Mouse (Mus musculus) CD4-positive helper T cell, adult 2 months (primary cell): Measurements from ENCODE around the gene Hsd17b14.

ENCODE experiments used
- DNase-seq: peaks from one replicate; pipeline ENCODE4 v3.0.0-alpha.2; 2012; ENCODE audit warnings: low read depth, missing footprints, low spot score

Hsd17b14 gene

GRCm38 (mm10) chr7:45527169-45527568 is 27.5 kb upstream of the Hsd17b14 start:
- DNase-seq = peak; percentile 64

DNA sequence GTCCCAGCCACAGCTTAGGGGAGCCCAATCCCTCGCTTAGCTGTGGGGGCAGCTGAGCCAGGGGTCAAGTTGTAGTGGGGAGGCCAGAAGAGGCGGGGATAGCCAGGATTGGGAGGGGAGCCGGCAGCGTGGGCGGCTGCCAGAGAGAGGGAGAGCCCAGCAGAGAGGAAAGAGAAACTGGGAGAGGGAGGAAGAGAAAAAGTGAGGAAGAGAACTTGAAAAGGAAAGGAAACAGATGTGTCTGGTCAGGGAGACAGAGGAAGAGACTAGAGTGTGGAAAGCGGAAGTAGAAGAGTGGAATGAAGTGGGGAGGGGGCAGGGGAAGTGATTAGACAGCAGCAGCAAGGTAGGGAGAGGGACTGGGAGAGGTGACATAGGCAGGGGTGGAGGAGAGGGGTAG is 25.2 kb upstream of the Hsd17b14 start:
- DNase-seq = peak; percentile 19

GRCm38 (mm10) chr7:45530643-45531042 is 24.1 kb upstream of the Hsd17b14 start:
- no peak for DNase-seq

DNA sequence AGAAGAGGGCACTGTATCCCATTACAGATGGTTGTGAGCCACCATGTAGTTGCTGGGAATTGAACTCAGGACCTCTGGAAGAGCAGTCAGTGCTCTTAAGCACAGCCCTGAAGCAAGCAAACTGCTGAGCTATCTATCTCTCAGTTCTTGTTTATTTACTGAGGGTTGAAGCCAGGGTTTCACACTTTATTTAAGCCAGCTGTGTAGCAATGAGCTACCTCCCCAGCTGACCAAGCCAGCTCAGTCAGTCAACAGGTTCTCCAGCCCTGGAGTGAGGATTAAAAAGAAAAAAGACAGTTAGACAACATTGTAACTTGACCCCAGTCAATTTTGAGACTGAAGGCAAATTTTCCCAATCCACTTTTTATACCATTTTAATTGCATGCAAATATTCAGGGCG is 19.0 kb upstream of the Hsd17b14 start:
- no peak for DNase-seq

DNA sequence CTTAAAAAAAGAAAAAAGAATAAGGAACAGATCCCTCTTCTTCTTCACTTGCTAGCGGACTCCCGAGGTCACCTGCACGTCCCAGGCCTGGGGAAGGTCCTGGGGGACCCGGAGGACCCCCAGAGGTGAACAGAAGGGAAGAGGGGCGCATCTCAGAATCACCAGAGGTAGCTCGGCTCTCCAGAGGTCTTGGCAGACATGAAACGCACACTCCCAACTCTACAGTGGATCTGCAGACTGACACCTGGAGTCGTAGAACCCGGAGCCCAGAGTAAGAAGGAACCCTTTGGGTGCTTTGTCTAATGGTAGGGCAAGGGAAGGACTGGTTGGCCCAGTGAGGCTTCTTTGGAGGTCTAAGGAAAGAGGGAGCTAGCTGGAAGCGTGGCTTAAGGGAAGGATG is 17.1 kb upstream of the Hsd17b14 start:
- DNase-seq = no peak

DNA sequence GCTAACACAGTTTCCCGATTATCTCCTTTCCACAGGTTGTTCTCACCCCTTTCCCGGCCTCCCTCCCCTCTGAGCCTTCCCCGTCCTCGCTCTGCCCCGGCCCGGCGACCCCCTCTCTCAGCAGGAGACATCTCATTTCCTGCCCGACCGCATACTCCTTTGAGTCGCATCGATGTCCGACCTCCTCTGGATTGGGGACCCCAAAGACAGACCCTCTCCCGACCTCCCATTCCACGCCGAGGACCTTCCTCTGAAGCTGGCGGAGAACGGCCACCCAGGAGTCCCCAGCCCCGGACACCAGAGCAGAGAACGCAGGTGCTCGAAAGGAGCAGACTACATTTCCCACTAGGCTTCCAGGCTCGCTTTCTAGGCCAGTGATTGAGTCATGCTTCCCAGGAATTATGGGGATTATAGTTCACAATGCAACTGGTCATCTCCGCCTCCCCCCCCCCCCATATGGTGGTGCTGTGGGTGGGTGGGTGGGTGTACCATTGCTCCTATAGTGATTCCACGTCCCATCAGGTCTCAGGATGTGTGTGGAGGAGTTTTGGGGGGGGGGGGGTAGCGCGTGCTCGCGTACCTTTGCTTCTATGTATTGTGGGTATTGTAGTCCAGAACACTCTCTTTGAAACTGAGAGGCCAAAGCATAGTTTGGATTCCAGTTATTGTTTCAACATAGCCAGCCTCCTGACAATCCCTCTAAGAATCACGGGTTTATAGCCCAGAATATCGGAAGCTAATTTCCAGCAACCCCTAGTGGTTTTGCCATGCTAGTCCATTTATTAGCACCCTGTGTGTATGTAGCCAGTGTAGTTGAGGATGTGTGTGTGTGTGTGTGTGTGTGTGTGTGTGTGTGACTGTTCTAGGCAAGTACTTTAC is 16.3 kb upstream of the Hsd17b14 start:
- DNase-seq = no peak

DNA sequence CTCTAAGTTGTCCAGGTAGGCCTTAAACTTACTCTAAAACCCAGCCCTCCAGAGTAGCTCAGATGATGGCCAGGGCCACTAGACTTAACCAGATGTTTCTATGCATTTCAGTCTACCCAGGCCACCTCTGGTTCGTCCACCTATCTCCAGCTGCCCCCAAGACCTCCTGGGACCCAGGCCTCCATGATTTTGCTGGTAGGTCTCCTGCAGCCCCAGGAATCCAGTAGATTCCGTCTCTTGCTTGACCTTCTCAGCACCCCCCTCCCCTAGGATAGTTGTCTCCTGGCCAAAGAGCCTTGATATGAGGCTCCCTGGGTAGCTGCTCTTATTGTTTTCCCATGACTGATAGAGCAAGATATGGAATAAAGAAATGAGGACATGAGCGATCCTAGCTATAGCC is 15.6 kb upstream of the Hsd17b14 start:
- DNase-seq = no peak

DNA sequence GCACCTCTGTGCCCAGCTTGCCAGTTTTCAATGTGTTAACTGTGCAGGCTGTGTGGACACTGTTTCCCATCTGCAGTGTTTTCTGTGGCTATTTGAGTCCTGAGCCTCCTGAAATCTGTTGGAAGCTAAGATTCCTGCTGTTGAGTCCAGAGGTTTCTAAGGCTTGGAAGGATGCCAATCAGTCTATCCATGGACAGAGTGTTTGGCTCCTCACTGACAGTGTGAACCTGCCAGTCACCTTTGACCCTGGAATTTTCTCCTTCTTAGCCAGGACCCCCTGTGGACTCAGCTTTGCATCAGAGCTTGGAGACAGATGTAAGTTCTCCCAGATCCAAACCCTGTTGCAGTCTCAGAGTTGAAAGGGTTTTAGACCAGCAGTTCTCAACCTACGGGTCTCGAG is 14.5 kb upstream of the Hsd17b14 start:
- DNase-seq = no peak

GRCm38 (mm10) chr7:45544525-45544924 is 10.2 kb upstream of the Hsd17b14 start:
- DNase-seq = no peak

DNA sequence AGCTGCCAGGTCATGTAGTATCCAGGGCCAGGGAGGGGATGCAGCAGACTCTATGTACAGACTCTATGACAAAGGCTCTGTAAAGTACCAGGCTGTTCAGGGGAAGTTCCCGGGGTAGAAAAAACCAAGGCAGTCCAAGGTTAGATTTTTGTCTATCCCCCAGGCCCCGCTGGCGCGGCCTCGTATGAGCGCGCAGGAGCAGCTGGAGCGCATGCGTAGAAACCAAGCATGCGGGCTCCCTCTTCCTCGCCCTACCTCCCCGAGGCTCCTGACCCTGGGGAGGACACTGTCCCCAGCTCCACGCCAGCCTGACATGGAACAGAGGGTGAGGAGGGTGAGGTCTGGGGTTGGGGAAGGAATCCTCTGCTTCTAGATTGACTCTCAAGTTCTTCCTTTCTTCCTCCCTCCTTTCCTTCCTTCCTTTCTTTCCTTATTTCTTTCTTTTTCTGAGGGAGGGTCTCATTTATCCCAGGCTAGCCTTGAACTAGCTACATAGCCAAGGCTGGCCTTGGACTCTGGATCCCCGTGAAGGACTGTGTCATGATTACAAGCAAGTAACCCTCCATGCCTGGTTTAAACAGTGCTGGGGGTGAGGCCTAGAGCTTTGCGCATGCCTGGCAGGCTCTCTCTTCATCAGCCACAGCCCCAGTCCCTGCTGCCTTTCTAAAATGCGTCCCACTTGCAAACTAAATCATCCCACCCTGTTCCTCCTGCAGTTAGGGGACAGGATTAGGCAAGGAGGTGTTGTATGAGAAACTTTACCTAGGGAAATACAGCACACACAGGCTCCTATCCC is 4.9 kb upstream of the Hsd17b14 start:
- DNase-seq = no peak

GRCm38 (mm10) chr7:45550821-45551511 is 3.7 kb upstream of the Hsd17b14 start:
- DNase-seq = no peak

- no peak for DNase-seq
These were observed 3.2 kb upstream of the Hsd17b14 start for GRCm38 (mm10) chr7:45551512-45551883.

DNA sequence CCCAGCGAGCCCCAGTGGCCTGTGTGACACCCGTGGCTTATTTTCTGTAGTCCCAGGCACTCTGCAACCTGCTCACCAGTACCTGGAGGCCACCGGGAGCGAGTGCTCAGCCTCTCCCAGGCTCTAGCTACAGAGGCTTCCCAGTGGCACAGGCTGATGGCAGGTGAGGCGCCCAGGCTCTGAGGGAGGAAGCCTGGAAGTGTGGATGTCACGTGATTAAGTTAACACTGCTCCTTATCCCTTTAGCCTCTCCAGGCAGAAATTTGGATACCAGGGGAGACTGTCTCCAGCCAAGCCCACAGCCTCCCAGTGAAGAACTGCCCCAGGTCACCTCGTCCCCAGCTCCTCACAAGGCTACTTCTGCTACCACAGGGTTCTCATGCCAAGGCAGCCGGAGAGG is 1.2 kb upstream of the Hsd17b14 start:
- no peak for DNase-seq

- DNase-seq = no peak
These were observed 703 bp upstream of the Hsd17b14 start for GRCm38 (mm10) chr7:45553990-45554389.

GRCm38 (mm10) chr7:45555787-45556186 is 1.1 kb downstream of the Hsd17b14 start:
- peak; percentile 74 for DNase-seq

- DNase-seq = no peak
These were observed 4.2 kb downstream of the Hsd17b14 start for GRCm38 (mm10) chr7:45558907-45559306.

- peak; percentile 28 for DNase-seq
These were observed 5.5 kb downstream of the Hsd17b14 start for GRCm38 (mm10) chr7:45560241-45560640.

GRCm38 (mm10) chr7:45560843-45561623 is 6.3 kb downstream of the Hsd17b14 start:
- peak; percentile 81 for DNase-seq

DNA sequence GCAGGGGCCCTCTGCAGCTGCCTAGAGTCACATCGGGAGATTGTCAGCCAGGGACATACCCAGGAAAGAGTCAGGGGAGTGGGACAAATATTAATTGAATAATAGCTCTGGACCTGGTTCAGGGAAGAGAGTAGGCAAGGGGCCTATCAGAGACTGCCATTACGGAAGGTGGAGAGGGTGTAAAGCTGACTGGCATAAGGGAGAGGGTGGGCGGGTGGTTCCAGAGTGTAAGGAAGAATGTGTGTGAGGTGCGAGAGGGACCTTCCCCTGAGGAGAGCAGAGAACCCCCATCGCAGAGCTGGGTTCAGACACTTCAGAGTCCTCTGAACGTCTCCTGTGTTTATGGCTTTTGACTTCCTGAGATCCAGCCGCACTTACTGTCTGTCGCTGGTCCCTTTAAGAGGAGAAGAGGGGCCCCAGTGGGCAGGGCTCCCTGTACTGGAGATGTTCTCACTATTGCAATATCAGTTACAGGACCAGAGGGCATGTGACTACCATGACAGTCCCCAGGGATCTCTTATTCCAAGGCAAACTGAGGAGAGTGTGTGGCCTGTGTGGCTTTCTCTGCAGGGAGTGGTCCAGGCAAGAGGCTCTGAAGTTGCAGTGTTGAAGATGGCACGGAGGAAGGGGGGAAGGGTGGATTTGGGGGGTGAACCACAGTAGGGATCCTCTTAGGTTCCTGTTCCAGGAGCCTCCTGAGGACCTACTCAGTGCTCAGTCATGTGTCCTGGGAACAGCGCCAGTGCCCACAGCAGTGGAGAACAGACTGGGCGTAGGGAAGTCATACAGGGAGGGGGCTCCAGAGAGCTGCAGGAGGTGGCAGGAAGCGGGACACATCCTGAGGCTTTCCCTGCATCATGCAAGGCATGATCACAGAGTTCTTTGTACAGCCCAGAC is 7.2 kb downstream of the Hsd17b14 start:
- DNase-seq = no peak

- DNase-seq = no peak
These were observed 10.1 kb downstream of the Hsd17b14 start for GRCm38 (mm10) chr7:45564811-45565210.
